Mouse (Mus musculus): ENCODE results near the gene Il23a. TPM values are rescaled to one million over a fixed set of nuclear protein-coding genes. Genes with fewer than 3 reads are reported as not detected.

Il23a gene
- polyA plus RNA-seq, 1 experiment from 2014 or later, result 0.16 TPM

DNA sequence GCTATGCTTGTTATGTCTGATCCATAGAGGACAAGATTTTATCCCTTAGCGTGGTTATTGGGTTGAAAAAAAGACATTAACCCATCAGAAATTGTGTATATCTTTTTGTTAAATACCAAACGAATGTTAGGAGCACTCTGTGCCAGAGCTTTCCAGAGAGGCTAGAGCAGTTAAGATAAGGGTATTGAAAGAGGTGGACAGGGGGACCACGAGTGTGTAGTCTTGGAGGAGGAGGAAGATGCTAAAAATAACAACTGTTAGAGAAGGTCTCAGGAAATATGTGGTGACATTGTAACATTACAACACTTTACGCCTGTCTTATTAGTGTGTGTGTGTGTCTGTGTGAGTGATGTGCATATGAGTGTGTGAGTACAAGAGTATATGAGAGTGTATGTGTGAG is 12.3 kb upstream of the Il23a start:
- Histone ChIP-seq H3K4me1 (replicated peaks; ENCODE audit: insufficient read depth, low read length) (no peaks in the 10 kb centered on the region), H3K27ac (no peak overlapping the region), H3K4me2 (ENCODE audit: low read length) (no peak overlapping the region), H3K9ac (ENCODE audit: low read depth, low read length) (no peak overlapping the region), H3K9me3 (replicated peaks; ENCODE audit: low read length) (no peaks in the 10 kb centered on the region), H3K36me3 (ENCODE audit: insufficient read depth, low read length) (peaks cover 54% of the 10 kb centered on the region), H3K27me3 (ENCODE audit: insufficient read depth, low read length) (no peaks in the 10 kb centered on the region), H3K4me3 (replicated peaks; ENCODE audit: low read depth, low read length) (no peak overlapping the region)
- ATAC-seq (replicated peaks; ENCODE audit: low FRiP score, low read depth) (no peak), DNase-seq (ENCODE audit: low spot score) (no peak)
- TF ChIP-seq CTCF (IDR thresholded peaks at IDR 0.05; ENCODE audit: low read depth), result no peak
- WGBS, result 83% methylated on average over 4 of the region's 4 CpGs

DNA sequence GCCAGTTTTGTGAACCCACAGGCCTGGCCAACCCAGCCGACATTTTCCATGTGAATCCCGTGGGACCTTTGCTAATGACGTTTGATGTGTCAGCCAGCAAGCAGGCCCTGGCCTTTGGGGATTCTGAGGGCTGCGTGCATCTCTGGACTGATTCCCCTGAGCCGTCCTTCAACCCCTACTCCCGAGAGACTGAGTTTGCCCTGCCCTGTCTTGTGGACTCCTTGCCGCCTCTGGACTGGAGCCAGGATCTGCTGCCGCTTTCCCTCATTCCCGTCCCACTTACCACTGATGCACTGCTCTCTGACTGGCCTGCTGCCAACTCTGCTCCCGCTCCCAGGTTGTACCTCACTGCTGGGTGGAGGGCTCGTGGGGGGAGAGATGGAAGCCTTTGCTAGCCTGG is 11.6 kb upstream of the Il23a start:
- ATAC-seq (replicated peaks; ENCODE audit: low FRiP score, low read depth), result no peak
- DNase-seq (ENCODE audit: low spot score), result no peak
- H3K27me3 ChIP-seq (ENCODE audit: insufficient read depth, low read length), result no peaks in the 10 kb centered on the region
- H3K4me3 ChIP-seq (replicated peaks; ENCODE audit: low read depth, low read length), result no peak overlapping the region
- no peak for TF ChIP-seq CTCF (IDR thresholded peaks at IDR 0.05; ENCODE audit: low read depth)
- H3K4me2 ChIP-seq (ENCODE audit: low read length), result no peak overlapping the region
- WGBS, result 60% methylated on average over 11 of the region's 11 CpGs
- H3K9ac ChIP-seq (ENCODE audit: low read depth, low read length), result no peak overlapping the region
- H3K4me1 ChIP-seq (replicated peaks; ENCODE audit: insufficient read depth, low read length), result no peaks in the 10 kb centered on the region
- no peak overlapping the region for H3K27ac ChIP-seq
- peaks cover 48% of the 10 kb centered on the region for H3K36me3 ChIP-seq (ENCODE audit: insufficient read depth, low read length)
- no peaks in the 10 kb centered on the region for H3K9me3 ChIP-seq (replicated peaks; ENCODE audit: low read length)

DNA sequence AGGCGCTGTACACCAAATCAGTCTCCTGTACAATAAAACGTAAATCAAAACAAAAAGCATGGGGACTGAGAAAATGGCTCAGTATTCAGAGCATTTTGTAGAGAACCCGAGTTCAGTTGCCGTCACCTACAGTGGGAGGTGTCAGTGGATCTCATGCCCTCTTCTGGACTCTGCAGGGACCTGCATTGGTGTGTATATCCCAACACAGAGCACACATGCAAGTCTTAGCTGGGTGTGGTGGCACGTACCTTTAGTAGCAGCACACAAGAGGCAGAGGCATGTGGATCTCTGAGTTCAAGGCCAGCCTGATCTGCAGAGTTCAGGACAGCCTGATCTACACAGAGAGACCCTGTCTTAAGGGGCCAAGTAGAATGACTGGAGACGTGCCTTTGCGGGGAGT is 11.1 kb upstream of the Il23a start:
- Histone ChIP-seq H3K27me3 (ENCODE audit: insufficient read depth, low read length) (no peaks in the 10 kb centered on the region), H3K9me3 (replicated peaks; ENCODE audit: low read length) (no peaks in the 10 kb centered on the region), H3K27ac (no peak overlapping the region), H3K9ac (ENCODE audit: low read depth, low read length) (no peak overlapping the region), H3K4me2 (ENCODE audit: low read length) (no peak overlapping the region), H3K36me3 (ENCODE audit: insufficient read depth, low read length) (peaks cover 43% of the 10 kb centered on the region), H3K4me3 (replicated peaks; ENCODE audit: low read depth, low read length) (no peak overlapping the region), H3K4me1 (replicated peaks; ENCODE audit: insufficient read depth, low read length) (no peaks in the 10 kb centered on the region)
- 90% methylated on average over 7 of the region's 7 CpGs for WGBS
- ATAC-seq (replicated peaks; ENCODE audit: low FRiP score, low read depth) (no peak), DNase-seq (ENCODE audit: low spot score) (no peak)
- TF ChIP-seq CTCF (IDR thresholded peaks at IDR 0.05; ENCODE audit: low read depth), result no peak

DNA sequence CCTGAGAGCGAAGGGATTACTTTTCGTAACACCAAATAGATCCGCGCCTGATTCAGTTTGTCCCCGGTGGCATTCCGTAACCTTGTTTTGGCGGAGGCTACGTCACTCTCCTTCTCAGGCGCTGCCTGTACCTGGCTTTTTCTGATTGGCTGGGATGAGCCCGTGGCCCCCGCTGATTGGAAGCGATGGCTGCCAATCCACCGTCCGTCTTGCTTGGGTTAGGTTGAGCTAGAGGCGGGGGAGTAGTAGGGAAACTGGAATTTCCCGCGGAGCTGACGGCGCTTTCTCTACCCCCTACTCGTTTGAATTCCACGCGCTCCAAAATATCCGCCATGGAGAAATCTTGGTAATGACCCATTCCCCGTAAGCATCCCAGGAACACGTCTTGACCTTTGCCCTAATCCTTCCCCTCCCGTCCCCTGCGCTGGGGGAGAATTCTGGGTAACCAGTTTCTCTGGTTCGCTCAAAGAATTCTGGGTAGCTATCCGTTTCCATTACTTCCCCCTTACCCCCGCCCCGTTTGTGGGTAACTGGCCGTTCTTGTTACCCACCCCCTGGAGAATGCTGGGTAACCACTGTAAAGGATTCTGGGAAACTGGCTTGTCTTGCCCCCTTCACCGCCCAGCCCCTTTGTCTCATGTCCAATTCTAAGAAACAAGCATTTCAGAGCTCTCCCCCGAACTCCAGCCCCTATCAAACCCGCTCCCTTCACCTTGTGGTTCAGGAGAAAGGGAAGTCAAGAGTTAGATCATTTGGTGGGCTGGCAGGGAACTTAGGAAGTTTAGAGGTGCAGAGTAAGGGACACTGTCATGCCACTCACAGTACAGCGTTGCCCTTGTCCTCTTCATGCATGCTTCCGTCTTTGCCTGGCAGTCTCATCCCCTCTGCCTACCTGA is 4.8 kb upstream of the Il23a start, which contains the start of gene Pan2:
TSS of gene Pan2 (plus strand) at position 210 of the 896 bp plus-strand sequence.
- Histone ChIP-seq H3K36me3 (ENCODE audit: insufficient read depth, low read length) (0 out of 2 replicates have a peak, but pooled peaks cover 5% of the 10 kb centered on the region), H3K27me3 (ENCODE audit: insufficient read depth, low read length) (no peaks in the 10 kb centered on the region), H3K4me2 (ENCODE audit: low read length) (peak within 1 kb of the TSS; percentile 84), H3K27ac (peak within 1 kb of the TSS; percentile 98), H3K9ac (ENCODE audit: low read depth, low read length) (peak within 1 kb of the TSS; percentile 81), H3K4me1 (replicated peaks; ENCODE audit: insufficient read depth, low read length) (peaks cover 15% of the 10 kb centered on the region), H3K4me3 (replicated peaks; ENCODE audit: low read depth, low read length) (peak within 1 kb of the TSS; percentile 57), H3K9me3 (replicated peaks; ENCODE audit: low read length) (no peaks in the 10 kb centered on the region)
- no peak for TF ChIP-seq CTCF (IDR thresholded peaks at IDR 0.05; ENCODE audit: low read depth)
- 1% methylated on average over 37 of the region's 37 CpGs for WGBS
- peak; percentile 99 for ATAC-seq (replicated peaks; ENCODE audit: low FRiP score, low read depth)
- DNase-seq (ENCODE audit: low spot score), result peak; percentile 99

DNA sequence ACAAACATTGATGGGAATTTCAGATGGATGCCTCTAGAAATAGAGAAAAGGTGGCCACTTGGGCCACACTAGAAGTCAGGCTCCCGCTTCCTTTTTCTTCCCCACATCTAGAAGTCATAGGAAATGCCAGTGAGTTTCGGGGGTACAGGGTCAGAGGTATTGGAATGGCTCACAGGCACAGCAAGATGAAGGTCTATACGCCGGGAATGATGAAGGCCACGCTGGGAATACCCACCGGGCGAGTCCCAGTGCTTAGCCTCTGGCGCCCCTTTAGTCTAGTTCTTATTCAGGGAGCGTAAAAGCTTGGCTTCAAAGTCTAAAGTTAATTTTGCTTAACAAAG is 4.2 kb upstream of the Il23a start:
- Histone ChIP-seq H3K27me3 (ENCODE audit: insufficient read depth, low read length) (no peaks in the 10 kb centered on the region), H3K36me3 (ENCODE audit: insufficient read depth, low read length) (0 out of 2 replicates have a peak, but pooled peaks cover 5% of the 10 kb centered on the region), H3K27ac (peak overlapping the region; percentile 98), H3K4me3 (replicated peaks; ENCODE audit: low read depth, low read length) (peak overlapping the region; percentile 57), H3K9me3 (replicated peaks; ENCODE audit: low read length) (no peaks in the 10 kb centered on the region), H3K4me1 (replicated peaks; ENCODE audit: insufficient read depth, low read length) (peaks cover 15% of the 10 kb centered on the region), H3K4me2 (ENCODE audit: low read length) (peak overlapping the region; percentile 84), H3K9ac (ENCODE audit: low read depth, low read length) (peak overlapping the region; percentile 81)
- DNase-seq (ENCODE audit: low spot score), result no peak
- under 1% methylated on average over 9 of the region's 9 CpGs for whole genome bisulfite sequencing
- peak; percentile 53 for ATAC-seq (replicated peaks; ENCODE audit: low FRiP score, low read depth)
- no peak for TF ChIP-seq CTCF (IDR thresholded peaks at IDR 0.05; ENCODE audit: low read depth)

DNA sequence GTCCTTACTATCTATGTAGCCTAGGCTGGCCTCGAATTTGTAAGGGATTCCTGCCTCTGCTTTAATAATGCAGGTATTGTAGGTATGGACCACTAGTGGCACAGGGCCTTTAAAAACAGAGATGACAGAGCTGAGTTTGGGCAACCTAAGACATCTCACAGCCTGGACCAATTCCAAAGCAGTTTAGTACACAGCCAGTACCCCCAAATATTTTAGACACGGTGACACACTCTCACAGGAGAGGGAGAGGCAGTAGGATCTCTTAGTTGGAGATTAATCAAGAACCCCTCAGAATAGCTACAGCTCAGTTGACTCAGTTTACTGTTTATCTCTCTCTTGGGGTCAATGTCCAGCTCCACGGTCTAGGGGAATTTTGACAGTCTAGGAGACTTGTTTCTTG is 3.8 kb upstream of the Il23a start:
- peak overlapping the region; percentile 57 for H3K4me3 ChIP-seq (replicated peaks; ENCODE audit: low read depth, low read length)
- H3K9ac ChIP-seq (ENCODE audit: low read depth, low read length), result peak overlapping the region; percentile 81
- DNase-seq (ENCODE audit: low spot score), result no peak
- peak overlapping the region; percentile 84 for H3K4me2 ChIP-seq (ENCODE audit: low read length)
- no peak for TF ChIP-seq CTCF (IDR thresholded peaks at IDR 0.05; ENCODE audit: low read depth)
- peak overlapping the region; percentile 98 for H3K27ac ChIP-seq
- no peaks in the 10 kb centered on the region for H3K27me3 ChIP-seq (ENCODE audit: insufficient read depth, low read length)
- peaks cover 15% of the 10 kb centered on the region for H3K4me1 ChIP-seq (replicated peaks; ENCODE audit: insufficient read depth, low read length)
- 0 out of 2 replicates have a peak, but pooled peaks cover 5% of the 10 kb centered on the region for H3K36me3 ChIP-seq (ENCODE audit: insufficient read depth, low read length)
- whole genome bisulfite sequencing, result 36% methylated on average over 3 of the region's 3 CpGs
- no peaks in the 10 kb centered on the region for H3K9me3 ChIP-seq (replicated peaks; ENCODE audit: low read length)
- no peak for ATAC-seq (replicated peaks; ENCODE audit: low FRiP score, low read depth)
